Mouse (Mus musculus) G1E (cell line): Measurements from ENCODE around the gene Mymk.

ENCODE experiments used
- CTCF ChIP-seq: IDR thresholded peaks from 2 replicates; pipeline ENCODE4 v1.5.1; 2012; ENCODE audit warnings: low read depth, low read length, inconsistent platforms, mixed read lengths
- GATA1 ChIP-seq: IDR thresholded peaks from 2 replicates; pipeline ENCODE4 v1.6.1; 2012; ENCODE audit warnings: borderline replicate concordance, low read length, inconsistent platforms, mixed read lengths
- TAL1 ChIP-seq: conservative IDR thresholded peaks from 2 replicates; pipeline ENCODE4 v1.6.1; 2012; ENCODE audit warnings: low read depth, low read length, inconsistent platforms, mixed read lengths

GRCm38 (mm10) chr2:27109052-27109451 lies 37.1 kb upstream of the Mymk start:
- TF ChIP-seq TAL1 (no peak), CTCF (no peak), GATA1 (no peak)
